Mouse (Mus musculus) embryo, embryonic 9.5 days (tissue): ENCODE measurements around the gene Camkmt.
A peak's percentile ranks its signal among the peaks of the same experiment; 100 is the strongest.

ENCODE experiments used
- DNase-seq: peaks from one replicate; pipeline ENCODE4 v3.0.0-alpha.2; 2017; ENCODE audit errors: extremely low spot score

Gene Camkmt

DNA sequence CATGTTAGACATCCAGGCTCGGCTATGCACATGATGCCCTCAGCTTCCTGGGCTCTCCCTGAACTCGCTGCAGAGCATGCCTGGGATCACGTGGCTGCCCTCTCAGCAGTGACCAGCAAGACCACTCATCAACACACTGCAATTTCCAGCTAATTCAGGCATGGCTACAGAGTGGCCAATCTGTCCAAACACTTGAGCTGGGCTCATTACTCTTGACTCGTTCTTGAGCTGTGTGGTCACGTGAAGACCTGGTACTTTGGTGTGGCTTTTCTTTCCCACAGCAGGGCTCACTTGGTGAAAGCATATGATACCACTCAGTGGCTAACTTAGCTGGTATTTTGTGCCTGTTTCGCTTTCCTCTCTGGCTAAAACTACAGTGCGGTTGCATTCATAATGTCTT lies 282.2 kb downstream of the Camkmt start:
- no peak for DNase-seq

DNA sequence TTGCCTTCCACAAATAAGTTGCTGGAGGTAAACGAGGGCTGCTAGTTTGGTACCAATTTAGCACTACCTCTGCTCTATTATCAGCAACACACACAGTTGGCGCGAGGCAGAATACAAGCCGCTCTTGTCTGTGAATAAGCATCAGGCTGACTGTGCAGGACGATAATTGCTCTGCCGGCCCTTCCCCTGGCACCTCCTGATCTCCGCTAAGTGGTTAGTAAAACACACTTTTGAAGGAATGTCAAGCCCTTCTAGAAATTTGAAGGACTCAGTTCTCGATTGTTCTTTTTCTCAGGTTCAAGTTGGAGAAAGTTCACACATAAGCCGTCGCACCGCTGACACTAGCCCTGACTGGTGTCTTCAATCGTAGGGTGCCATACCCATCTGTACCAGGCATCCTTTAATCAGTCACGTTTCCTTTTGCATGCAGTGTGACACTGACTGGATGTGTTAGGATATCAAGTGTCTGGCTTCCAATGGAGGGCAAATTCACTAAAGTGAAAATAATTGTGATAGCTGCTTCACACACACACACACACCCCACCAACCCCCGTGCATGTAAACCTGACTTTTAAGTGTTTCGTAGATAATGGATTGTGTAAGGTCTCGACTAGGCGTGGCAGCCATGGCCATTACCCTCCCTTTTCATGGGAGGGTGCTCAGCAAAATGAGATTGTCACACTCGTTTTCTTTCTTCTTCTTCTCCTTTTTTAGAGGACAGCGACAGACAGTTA lies 283.9 kb downstream of the Camkmt start:
- no peak for DNase-seq

DNA sequence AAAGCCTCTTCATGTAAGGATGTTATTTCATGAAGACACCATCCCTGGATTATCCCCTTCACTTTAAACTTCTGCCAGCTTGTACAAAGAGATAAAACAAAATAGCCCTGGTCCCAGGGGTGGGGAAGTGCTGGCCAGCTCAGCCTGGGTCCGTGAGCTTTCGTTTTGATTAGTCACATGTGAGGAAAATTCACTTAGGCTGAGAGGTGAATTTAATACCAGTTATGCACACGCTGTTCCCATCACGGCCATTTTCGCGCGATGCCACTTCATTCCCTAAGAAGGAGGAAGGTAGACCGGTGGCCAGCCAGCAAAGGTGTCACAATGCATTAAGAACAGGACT lies 284.5 kb downstream of the Camkmt start:
- no peak for DNase-seq

DNA sequence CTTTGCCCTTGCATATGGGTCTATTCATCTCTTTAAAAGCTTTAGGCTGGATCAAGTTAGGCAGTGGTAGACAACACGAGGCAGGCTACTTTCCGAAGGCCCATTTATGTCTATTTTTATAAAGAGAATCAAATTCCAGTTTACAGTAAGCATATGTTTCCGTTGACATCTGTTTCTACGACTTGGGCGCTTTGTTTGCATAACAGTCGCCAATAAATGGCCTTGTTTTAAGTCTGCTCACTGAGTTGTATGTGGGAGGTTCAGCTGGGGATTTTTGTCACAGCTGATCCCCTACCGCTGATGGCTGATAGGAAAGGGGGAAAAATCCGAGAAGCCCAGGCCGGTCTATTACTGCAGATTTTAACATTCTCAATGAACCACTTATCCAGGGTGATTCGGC lies 285.2 kb downstream of the Camkmt start:
- DNase-seq = no peak

DNA sequence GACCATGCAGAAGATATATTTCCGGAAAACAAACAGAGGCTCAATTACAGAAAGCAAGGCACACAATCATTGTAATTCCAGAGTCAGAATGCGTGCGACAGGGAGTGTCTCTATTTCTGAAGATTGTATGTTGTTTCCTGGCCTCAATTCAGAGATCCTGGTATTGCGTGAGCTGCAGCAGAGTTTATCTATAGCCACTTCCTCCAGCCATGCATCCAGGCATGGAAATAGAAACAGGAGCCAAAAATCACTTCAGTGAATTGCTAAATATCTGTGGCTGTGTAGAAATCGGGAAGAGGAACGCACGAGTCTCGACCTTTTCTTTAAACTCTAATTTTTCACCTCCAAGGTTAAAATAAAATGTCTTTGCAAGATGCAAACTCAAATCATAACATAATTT lies 287.1 kb downstream of the Camkmt start:
- no peak for DNase-seq

DNA sequence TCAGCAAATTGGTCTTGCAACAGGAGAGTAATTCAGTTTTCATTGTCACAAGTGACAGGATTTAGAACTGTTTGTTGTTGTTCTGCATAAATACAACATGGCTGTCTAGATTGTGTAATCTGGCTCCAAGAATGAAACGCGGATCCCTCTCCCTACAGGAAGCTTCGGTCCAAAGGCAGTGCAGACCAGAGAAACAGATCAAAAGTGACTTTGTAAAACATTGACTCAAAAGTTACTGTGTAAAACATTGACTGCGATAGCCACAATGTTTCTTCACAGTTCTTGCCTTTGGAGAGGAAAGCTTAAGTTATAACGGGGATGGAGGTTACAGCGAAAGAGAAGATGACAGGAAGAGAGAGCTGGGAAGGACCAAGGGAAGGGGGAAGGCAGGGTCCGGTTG lies 288.7 kb downstream of the Camkmt start:
- no peak for DNase-seq

DNA sequence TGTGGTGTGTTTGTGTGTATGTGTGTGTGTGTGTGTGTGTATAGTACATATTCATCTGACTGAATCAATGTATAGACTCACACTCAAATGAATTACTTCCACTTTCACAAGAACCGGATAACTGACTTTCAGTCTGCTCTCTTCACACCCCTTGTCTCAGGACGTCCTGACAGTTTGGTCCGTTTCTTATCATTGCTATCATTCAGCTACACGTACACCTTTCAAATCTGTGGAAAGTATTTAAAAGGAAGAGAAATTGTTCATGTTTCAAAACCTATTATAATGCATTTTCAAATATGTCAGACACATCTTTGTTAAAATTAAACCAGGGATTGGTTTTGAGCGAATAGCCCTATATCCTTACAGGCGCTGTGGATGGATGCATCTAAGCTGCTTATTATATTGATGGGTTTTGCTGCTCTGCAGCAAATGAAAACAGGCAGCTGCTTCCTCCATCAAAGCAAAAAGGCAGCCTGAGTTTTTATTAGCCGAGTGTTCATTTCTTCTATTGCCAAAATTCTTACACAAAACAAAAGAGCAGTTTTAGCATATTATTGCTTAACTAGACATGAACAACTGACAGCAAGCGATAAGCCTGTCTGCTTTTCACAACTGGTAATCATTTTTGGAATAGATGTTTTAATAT lies 291.3 kb downstream of the Camkmt start:
- no peak for DNase-seq

DNA sequence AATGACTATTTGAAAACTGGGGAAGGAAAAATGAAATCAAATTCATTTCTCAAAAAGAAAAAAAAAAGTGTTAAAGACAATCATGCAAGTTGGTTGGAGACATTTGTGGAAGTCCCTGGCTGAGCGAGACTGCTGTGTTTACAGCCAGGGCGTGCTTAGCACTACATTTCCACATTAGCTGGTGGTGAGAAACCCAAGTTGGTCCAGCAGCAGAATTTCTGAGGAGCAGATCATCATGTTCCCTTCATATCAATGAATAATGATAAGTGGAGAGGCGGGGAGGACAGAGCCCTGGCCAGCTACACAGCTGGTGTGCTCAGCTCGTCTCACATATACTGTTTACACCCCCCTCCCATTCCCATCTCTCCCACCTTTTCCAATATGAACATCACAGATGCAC lies 292.0 kb downstream of the Camkmt start:
- no peak for DNase-seq

DNA sequence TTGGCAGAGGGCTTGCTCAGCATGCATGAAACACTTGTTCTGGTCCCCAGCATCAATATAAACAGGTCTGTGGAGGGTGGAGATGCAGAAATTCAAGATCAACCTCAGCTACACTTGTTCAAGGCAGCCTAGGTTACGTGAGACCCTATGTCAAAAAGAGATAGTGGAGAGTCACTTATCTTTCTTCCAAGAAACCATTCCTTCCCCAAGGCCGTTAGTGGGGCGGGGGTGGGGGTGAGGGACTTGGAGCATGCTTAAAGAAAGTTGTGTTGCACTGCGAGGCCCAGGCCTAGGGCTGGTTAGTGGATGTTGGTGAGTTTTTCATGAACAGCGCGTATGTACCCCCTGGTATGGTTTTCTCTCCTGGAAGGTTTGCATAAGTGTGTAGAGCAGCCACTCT lies 292.6 kb downstream of the Camkmt start:
- DNase-seq = no peak

DNA sequence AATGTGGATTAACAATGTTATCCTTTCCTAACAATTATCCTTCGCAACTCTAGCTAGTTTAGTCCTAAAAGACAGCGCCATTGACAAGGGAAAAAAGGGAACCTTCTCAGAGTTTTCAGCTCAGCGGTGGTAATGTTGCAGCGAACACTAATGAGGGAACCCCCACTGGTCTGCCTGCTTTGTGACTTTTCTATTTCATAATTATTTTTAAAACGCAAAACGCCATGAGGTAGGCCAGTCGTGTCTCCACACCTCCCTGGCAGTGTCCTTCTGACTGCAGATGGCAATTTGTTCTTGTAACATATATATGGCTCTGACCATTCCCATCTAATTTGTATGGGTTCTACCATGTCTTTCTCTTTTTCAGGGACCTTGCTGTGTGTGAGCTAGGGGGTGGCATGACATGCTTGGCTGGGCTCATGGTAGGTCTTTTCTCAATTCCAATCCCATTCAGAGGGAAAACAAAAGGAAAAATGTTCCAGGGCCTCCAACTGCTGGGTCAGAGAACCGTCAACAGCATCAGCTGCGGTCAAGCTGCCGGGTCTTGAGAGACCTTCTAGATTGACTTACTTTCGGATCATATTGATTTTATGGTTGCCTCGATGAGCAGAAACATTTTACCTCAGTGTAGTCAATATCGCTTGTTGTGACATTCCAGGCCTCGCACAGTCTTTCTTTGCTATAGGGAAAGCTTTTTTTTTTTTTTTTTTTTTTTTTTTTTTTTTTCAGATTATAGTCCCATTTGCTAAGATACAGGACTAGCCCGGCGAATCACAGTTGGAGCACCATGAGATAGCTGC lies 302.9 kb downstream of the Camkmt start:
- peak; percentile 27 for DNase-seq

DNA sequence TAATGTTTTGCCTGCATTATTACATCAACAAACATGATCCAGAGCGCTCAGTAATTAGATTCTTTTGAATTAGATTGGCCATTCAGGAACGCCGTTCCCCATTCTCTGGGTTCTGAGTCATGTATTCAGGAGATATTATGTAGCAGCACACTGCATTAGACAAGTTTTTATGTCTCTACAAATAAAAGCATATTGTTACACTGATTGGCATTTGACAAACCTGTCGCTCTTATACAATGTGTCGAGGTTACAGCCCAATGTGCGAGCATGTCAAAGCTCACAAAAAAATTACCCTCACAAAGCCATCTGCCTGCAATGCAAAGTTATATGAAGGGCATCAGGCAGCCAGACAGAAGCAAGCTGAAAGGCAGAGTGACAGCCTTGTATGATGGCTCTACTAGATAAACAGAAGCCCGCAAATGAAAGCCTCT lies 303.6 kb downstream of the Camkmt start:
- DNase-seq = no peak

DNA sequence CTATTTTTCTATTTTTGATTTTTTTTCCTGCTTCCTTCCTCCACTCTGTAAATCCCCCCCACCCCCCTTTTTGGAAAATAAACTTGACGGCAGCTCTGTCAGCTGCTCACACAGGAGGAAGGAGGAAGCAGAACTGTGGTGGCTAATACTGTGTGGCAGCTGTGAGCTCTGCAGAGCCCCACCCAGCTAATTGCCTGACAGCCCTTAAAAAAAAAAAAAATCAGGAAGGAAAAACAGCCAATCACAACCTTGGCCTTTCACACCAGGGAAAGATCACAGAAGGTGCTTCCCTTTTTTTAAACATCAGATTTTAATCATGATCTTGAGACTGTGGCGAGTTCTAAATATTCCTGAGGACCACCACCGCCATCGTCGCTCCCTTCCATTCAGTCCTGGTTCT lies 305.1 kb downstream of the Camkmt start:
- no peak for DNase-seq

DNA sequence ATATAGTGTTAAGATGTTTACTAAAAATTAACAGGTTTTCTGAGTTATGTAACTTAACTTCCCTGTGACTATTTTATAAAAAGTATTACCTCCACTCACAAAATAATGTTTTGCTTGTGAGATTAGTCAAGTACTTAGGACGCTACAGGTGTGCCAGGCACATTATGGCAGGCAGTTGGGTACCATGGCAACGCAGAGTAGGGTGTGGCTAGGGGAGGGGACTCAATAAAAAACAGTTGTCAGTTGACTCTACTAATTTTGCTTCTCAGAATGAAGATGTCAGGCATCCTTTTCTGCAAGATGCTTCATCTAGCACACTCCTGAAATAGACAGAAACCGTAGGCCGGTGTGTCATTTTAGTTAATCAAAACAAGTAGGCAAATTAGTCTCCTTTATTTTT lies 310.4 kb downstream of the Camkmt start:
- no peak for DNase-seq

DNA sequence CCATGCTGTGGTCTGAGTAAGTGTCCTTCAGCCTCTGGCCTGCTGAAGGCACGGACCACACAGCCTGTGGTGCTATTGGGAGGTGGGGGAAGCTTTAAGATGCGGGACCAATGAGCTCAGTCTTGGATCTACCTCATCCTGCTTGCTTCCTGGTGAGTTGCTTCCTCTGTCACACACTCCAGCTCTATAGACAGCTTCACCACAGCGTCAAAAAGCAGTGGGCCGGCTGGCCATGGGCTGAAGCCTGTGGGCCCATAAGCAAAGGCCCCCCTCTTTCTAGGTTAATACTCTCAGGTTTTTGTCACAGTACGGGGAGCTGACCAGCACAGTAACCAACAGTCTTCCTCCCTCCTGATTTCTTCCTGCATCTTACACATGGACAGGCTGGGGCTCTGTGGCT lies 314.8 kb downstream of the Camkmt start:
- no peak for DNase-seq

DNA sequence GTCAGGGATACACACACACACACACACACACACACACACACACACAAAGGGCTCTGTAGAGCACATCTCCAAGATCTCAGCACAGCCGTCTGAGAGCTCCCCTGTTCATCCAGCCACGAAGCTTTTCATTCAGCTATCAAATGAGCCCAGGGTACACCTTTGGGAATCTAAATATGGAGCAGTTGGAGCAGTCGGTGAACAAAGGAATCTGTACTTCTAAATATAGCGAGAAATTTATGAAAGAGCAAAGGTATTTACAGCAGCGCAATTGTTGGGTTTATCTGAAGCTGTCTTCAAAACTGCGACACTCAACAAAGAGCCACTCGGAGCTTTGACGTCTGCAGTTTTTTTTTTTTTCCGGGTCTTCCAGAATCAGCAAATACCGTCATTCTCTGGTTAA lies 315.8 kb downstream of the Camkmt start:
- no peak for DNase-seq

DNA sequence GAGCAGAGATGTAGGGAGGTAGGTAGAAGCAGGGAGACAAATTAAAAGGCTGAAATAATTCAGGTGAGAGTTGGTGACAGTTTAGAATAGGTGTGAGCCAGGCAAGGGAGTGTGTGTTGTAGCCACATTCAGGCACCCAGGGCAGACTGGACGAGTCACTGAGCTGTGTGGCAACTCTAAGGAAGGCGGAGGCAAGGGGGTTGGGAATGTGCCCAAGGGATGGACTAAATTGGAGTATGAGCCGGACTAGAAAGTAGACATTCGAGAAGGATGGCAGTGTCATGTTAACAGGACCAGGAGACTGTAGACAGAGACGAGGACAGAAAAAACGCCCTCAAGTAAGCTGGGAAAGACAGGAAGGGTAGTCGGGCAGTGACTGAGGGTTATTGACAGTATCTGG lies 338.5 kb downstream of the Camkmt start:
- no peak for DNase-seq

DNA sequence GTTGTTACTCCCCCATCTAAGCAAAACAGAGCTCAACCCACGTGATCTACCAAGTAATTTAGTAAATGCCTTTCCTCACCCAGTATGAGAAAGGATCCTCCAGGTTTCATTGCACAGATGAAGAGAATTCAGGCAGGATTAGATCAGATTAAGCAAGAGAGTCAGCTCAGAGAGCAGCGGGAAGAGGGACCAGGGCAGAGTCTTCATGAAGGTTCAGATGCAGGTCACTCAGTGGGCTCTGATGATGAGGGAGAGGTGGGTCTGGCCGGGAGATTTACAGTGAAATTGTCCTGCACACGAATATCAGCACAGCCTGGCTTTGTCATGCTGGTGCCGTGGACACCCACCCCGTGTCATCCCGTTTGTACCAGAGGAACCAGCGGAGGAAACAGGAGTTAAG lies 342.6 kb downstream of the Camkmt start:
- DNase-seq = no peak

DNA sequence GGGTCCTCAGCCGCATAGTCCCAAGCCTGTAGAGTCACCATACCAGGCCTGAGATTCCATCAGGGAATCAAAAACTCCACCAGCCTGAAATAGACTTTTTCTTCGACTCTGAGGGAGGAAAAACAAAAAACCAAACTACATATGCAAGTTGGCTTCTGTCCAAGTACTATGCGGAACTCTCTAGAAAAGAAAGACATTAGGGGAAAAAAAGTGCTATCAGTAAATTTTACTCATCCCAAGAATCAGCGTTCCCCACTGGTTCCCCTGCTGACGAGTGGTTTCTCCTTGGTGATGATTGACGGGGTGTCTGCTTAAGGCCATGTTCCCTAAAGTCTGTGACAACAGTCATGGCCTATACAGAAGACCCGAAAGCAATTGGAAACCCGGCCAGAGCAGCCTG lies 352.7 kb downstream of the Camkmt start:
- no peak for DNase-seq

DNA sequence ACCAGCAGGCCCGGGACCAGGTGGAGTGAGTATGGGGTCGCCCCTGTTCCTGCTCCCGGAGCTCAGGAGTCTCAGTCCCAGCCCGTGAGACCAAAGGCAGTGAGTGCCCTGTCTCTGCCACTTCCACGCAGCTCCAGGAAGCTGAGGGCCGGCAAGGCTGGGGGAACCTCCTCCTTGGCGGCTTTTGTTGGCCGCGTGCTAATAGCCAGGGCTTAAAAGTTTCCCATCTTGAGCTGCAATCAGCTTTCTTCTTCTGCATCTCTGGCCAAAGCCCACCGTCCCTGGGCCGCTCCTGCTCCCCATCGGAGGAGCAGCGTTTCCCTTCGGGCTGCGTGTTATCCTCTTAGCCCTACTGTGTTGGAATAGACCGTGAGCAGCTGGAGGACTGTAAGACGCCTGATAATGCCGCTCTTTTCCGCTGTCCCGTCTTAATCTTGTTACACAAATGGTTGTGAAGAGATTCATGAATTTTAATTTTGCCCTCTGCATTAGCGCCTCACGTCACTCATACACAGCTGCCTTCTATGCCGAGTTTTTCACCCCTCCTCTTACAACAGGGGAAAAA lies 364.1 kb downstream of the Camkmt start:
- DNase-seq = peak; percentile 43

DNA sequence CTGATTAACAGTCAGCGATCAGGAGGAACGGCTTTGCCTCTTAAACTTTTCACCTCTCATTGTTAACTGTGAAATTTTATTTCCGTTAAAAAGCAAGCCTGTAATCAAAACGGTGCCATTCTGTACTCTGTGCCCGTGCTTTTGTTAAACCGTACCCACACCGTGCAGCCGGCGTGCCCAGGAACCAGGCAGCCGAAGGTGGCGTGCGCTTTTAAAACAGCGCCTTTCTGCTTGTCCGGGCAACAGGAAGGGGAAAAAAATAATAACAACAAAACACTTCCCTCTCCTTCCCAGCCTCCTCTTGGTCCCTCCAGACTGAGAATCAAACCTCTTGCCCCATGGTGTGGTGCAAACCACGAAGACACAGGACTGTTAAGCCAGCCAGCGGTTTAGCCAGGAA lies 364.7 kb downstream of the Camkmt start:
- peak; percentile 44 for DNase-seq

DNA sequence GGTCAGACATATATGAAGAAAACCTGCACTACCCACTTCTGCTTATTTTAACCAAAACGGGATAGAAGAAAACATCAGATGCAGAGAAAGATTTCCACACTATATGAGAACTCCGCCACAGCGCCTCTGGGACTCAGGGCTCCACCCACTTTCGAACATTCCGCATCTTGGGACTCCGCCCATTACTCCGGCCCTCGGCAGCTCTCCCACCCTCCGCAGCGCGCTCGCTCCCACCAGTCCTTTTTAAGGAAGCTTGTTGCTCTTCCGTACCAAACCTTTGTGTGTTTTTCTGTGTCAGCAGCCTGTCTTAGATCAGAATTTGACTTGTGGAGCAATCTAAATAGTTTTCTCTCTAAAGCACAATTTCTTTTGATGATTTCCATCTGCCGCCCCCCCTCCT lies 367.7 kb downstream of the Camkmt start:
- DNase-seq = peak; percentile 57

DNA sequence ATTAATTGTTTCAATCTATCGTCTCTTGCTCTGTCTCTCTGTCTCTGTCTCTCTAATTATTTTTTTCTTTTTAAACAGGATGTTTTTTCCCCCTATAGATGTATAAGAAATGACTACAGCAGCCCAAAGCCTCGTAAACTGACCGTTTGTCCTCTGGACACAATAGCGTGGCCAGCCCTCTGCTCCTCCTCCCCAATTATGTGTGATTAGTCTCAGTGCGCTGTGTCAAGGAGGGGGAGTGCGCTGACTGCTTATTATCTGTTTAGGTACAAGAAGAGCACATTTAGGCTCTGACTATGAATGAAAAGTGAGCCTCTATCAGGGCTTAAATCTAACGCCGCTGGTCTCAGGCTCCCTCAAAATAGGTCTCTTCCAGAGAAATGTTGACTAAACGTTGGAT lies 368.2 kb downstream of the Camkmt start:
- DNase-seq = peak; percentile 54

DNA sequence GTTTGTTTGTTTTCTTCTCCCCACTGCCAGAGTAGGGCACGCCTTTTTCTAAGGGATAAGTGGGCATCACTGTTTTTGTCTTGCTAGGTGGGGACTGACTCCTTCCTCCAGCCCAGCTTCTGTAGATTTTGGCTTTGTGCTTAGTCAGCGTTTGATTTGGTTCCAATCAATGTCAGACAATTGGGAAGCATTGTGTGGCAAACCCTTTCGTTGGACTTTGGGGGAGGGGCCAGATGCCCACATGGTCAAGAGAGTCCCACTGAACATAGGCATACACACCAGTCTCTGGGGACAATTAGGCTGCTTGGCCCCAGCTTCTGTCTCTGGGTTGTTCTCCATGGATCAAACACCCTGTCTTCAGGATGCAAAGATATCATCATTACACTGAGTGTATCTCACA lies 371.2 kb downstream of the Camkmt start:
- DNase-seq = no peak
